Mouse (Mus musculus) layer of hippocampus, adult 8-10 months (tissue): ENCODE data around the gene Tbx1. TPM values are rescaled to one million over a fixed set of nuclear protein-coding genes. Genes with fewer than 3 reads are reported as not detected.

Experiments
- DNase-seq, 2 experiments: peaks; one replicate each; pipeline ENCODE4 v3.0.0; 2022; ENCODE audit warnings: low spot score in 2 of 2
- total RNA-seq, 4 experiments: library from RNA; stranded (reverse); gene quantifications; 2 replicates each; pipeline ENCODE4 v1.2.4; 2022

Tbx1 gene
- 1 to 10 TPM in 3 of 4 experiments, under 1 TPM in 1; 0.70 to 1.7 (median 1.3) TPM for total RNA-seq

- no peak for DNase-seq
Observed at GRCm38 (mm10) chr16:18589804-18590790, at the start of gene Tbx1. TSS of gene Tbx1 (minus strand) at chr16:18590671.

GRCm38 (mm10) chr16:18639382-18639929, 49.0 kb upstream of the Tbx1 start:
- no peak for DNase-seq

- DNase-seq: no peak
Observed at GRCm38 (mm10) chr16:18638396-18638795, 47.9 kb upstream of the Tbx1 start.

- no peak for DNase-seq
Observed at GRCm38 (mm10) chr16:18636804-18637203, 46.3 kb upstream of the Tbx1 start.

- no peak for DNase-seq
Observed at GRCm38 (mm10) chr16:18636401-18636800, 45.9 kb upstream of the Tbx1 start.

GRCm38 (mm10) chr16:18633333-18633732, 42.9 kb upstream of the Tbx1 start:
- no peak for DNase-seq

GRCm38 (mm10) chr16:18632816-18633215, 42.3 kb upstream of the Tbx1 start:
- no peak for DNase-seq

GRCm38 (mm10) chr16:18632059-18632458, 41.6 kb upstream of the Tbx1 start:
- DNase-seq: peak in 1 of 2 experiments; percentile 25

- no peak for DNase-seq
Observed at GRCm38 (mm10) chr16:18631141-18631540, 40.7 kb upstream of the Tbx1 start.

GRCm38 (mm10) chr16:18630291-18630690, 39.8 kb upstream of the Tbx1 start:
- no peak for DNase-seq

GRCm38 (mm10) chr16:18629390-18630231, 39.1 kb upstream of the Tbx1 start, which contains the start of gene Sept5:
TSS of gene Sept5 (minus strand) at chr16:18629954.
- DNase-seq: peak; percentile 30 to 56

GRCm38 (mm10) chr16:18628948-18629340, 38.5 kb upstream of the Tbx1 start:
- DNase-seq: peak in 1 of 2 experiments; percentile 16

- DNase-seq: peak in 1 of 2 experiments; percentile 25
Observed at GRCm38 (mm10) chr16:18628206-18628947, 37.9 kb upstream of the Tbx1 start.

- DNase-seq: peak in 1 of 2 experiments; percentile 32
Observed at GRCm38 (mm10) chr16:18627163-18627562, 36.7 kb upstream of the Tbx1 start.

- DNase-seq: peak; percentile 73 to 81
Observed at GRCm38 (mm10) chr16:18626376-18626878, 36.0 kb upstream of the Tbx1 start, which contains the start of gene Gm49601. TSS of gene Gm49601 (minus strand) at chr16:18626427.

GRCm38 (mm10) chr16:18625791-18626311, 35.4 kb upstream of the Tbx1 start:
- peak; percentile 67 to 80 for DNase-seq

GRCm38 (mm10) chr16:18625097-18625496, 34.6 kb upstream of the Tbx1 start:
- DNase-seq: peak in 1 of 2 experiments; percentile 12

- peak; percentile 21 to 24 for DNase-seq
Observed at GRCm38 (mm10) chr16:18624641-18625040, 34.2 kb upstream of the Tbx1 start.

GRCm38 (mm10) chr16:18623751-18624540, 33.5 kb upstream of the Tbx1 start:
- peak; percentile 13 to 41 for DNase-seq
